Mouse (Mus musculus): ENCODE data around the gene Maml3. TPM values are rescaled to one million over a fixed set of nuclear protein-coding genes. Genes with fewer than 3 reads are reported as not detected.

Maml3 gene
- total and polyA plus RNA-seq, 3 experiments = 0.81 to 1.8 (median 0.98) TPM

GRCm38 (mm10) chr3:51927591-51927990 lies 177.3 kb downstream of the Maml3 start:
- peaks cover 6% of the 10 kb centered on the region for H3K9me3 ChIP-seq (replicated peaks; ENCODE audit: low read length)
- H3K27ac ChIP-seq (ENCODE audit: insufficient read depth, low read depth) = no peak overlapping the region
- peaks cover 2 to 13% of the 10 kb centered on the region in 2 experiments; a peak in 2 of 4 replicates for H3K4me1 ChIP-seq (ENCODE audit: control insufficient read depth in 1 of 2, insufficient read depth in 2 of 2)
- in situ Hi-C loops (cut with MboI; ENCODE audit: low pct_ligation_motif_present, low pct_unique_long_range_greater_than_20kb, low sequenced_read_pairs) (no loop called here), dilution Hi-C loops (cut with MboI; ENCODE audit: extremely low pct_ligation_motif_present, extremely low pct_unique_long_range_greater_than_20kb, low sequenced_read_pairs) (no loop called here)
- no peak overlapping the region for H3K9ac ChIP-seq (ENCODE audit: insufficient read depth, low read depth)
- no peak overlapping the region for H3K4me3 ChIP-seq (replicated peaks in 1 of 3; ENCODE audit: low read depth in 2 of 3, low read length in 2 of 3, poor library complexity in 1 of 3)
- H3K27me3 ChIP-seq (replicated peaks) = no peaks in the 10 kb centered on the region
- DNase-seq (ENCODE audit: extremely low read depth) = no peak
- TF ChIP-seq ZMIZ1 (IDR thresholded peaks at IDR 0.05; ENCODE audit: low read depth, low read length) (no peak), BHLHE40 (IDR thresholded peaks at IDR 0.05; ENCODE audit: low read depth, low read length) (no peak), MYC (IDR thresholded peaks at IDR 0.05; ENCODE audit: low read depth, low read length) (no peak), EP300 (IDR thresholded peaks at IDR 0.05; ENCODE audit: low read length) (no peak), MEF2A (IDR thresholded peaks at IDR 0.05; ENCODE audit: borderline replicate concordance, low read depth, low read length) (no peak), JUND (conservative IDR thresholded peaks at IDR 0.05; ENCODE audit: low read depth, low read length) (no peak), NRF1 (IDR thresholded peaks at IDR 0.05; ENCODE audit: low read depth, low read length) (no peak), CHD1 (IDR thresholded peaks at IDR 0.05; ENCODE audit: low read depth, low read length) (no peak), HCFC1 (IDR thresholded peaks at IDR 0.05; ENCODE audit: low read depth, low read length) (no peak), MAZ (IDR thresholded peaks at IDR 0.05; ENCODE audit: low read depth, low read length) (no peak), TBP (conservative IDR thresholded peaks at IDR 0.05; ENCODE audit: low read depth, low read length) (no peak)
- no peaks in the 10 kb centered on the region for H3K36me3 ChIP-seq (replicated peaks in 1 of 2; ENCODE audit: control insufficient read depth in 1 of 2, insufficient read depth in 1 of 2, low read length in 1 of 2)
- H3K79me2 ChIP-seq (replicated peaks; ENCODE audit: control insufficient read depth, extremely low read depth, insufficient read depth, poor library complexity, severe bottlenecking) = no peaks in the 10 kb centered on the region
- no peak overlapping the region for H3K4me2 ChIP-seq (ENCODE audit: insufficient read depth, low read depth, poor library complexity, severe bottlenecking)

GRCm38 (mm10) chr3:51927043-51927442 lies 177.8 kb downstream of the Maml3 start:
- no peak for DNase-seq (ENCODE audit: extremely low read depth)
- Histone ChIP-seq H3K27ac (ENCODE audit: insufficient read depth, low read depth) (no peak overlapping the region), H3K9ac (ENCODE audit: insufficient read depth, low read depth) (no peak overlapping the region), H3K36me3 (replicated peaks in 1 of 2; ENCODE audit: control insufficient read depth in 1 of 2, insufficient read depth in 1 of 2, low read length in 1 of 2) (no peaks in the 10 kb centered on the region), H3K27me3 (replicated peaks) (no peaks in the 10 kb centered on the region), H3K9me3 (replicated peaks; ENCODE audit: low read length) (peaks cover 6% of the 10 kb centered on the region), H3K4me1 (ENCODE audit: control insufficient read depth in 1 of 2, insufficient read depth in 2 of 2) (peaks cover 2 to 13% of the 10 kb centered on the region in 2 experiments; a peak in 2 of 4 replicates), H3K4me2 (ENCODE audit: insufficient read depth, low read depth, poor library complexity, severe bottlenecking) (no peak overlapping the region), H3K4me3 (replicated peaks in 1 of 3; ENCODE audit: low read depth in 2 of 3, low read length in 2 of 3, poor library complexity in 1 of 3) (no peak overlapping the region), H3K79me2 (replicated peaks; ENCODE audit: control insufficient read depth, extremely low read depth, insufficient read depth, poor library complexity, severe bottlenecking) (no peaks in the 10 kb centered on the region)
- in situ Hi-C loops (cut with MboI; ENCODE audit: low pct_ligation_motif_present, low pct_unique_long_range_greater_than_20kb, low sequenced_read_pairs) = no loop called here
- dilution Hi-C loops (cut with MboI; ENCODE audit: extremely low pct_ligation_motif_present, extremely low pct_unique_long_range_greater_than_20kb, low sequenced_read_pairs) = no loop called here
- TF ChIP-seq TCF12 (IDR thresholded peaks at IDR 0.05; ENCODE audit: low read depth, low read length) = no peak
- no peak for TF ChIP-seq SMC3 (IDR thresholded peaks at IDR 0.05; ENCODE audit: low read depth, low read length)
- no peak for TF ChIP-seq ZNF384 (IDR thresholded peaks at IDR 0.05; ENCODE audit: low read depth, low read length)
- no peak for TF ChIP-seq TBP (conservative IDR thresholded peaks at IDR 0.05; ENCODE audit: low read depth, low read length)
- no peak for TF ChIP-seq UBTF (IDR thresholded peaks at IDR 0.05; ENCODE audit: low read depth, low read length)
- TF ChIP-seq JUND (conservative IDR thresholded peaks at IDR 0.05; ENCODE audit: low read depth, low read length) = no peak
- no peak for TF ChIP-seq USF2 (conservative IDR thresholded peaks at IDR 0.05; ENCODE audit: low read depth, low read length)
- TF ChIP-seq ELF1 (IDR thresholded peaks at IDR 0.05; ENCODE audit: low read depth, low read length) = no peak
- TF ChIP-seq KAT2A (IDR thresholded peaks at IDR 0.05; ENCODE audit: insufficient replicate concordance, low read length) = no peak
- no peak for TF ChIP-seq GABPA (IDR thresholded peaks at IDR 0.05; ENCODE audit: insufficient replicate concordance, low read depth, low read length)
- TF ChIP-seq RAD21 (IDR thresholded peaks at IDR 0.05; ENCODE audit: low read depth, low read length) = no peak

Data from CH12.LX (cell line).